ENCODE assay signal across 24 mouse cellular contexts in genomic region chr3:8731398-8731797, GRCm38 (mm10).
DNase-seq lines count a peak whose midpoint lies in the region; ATAC-seq lines count a peak whose summit lies in the region.
"Had no signal": no experiment of that assay in that cellular context is flagged by ENCODE, and none has a peak within 500 bp of the region (broad histone marks: within the 10 kb centered on the region; RNA-seq: fewer than 3 reads in every experiment).

No protein-coding gene starts in this region.

- no peak overlapping the region for H3K9ac ChIP-seq in hindbrain, embryonic 12.5 days
- H3K9ac ChIP-seq in kidney, embryonic 15.5 days: no peak overlapping the region
- H3K9ac ChIP-seq in midbrain, embryonic 14.5 days (replicated peaks; ENCODE audit: low read length): no peak overlapping the region
- no peak overlapping the region for H3K9ac ChIP-seq in midbrain, embryonic 16.5 days (ENCODE audit: low read depth, low read length)
- H3K9ac ChIP-seq: embryonic facial prominence, embryonic 15.5 days; liver, embryonic 15.5 days; lung, embryonic 15.5 days had no signal

- no peak overlapping the region for H3K4me3 ChIP-seq in hindbrain, embryonic 10.5 days
- no peak overlapping the region for H3K4me3 ChIP-seq in hindbrain, embryonic 12.5 days
- no peak overlapping the region for H3K4me3 ChIP-seq in kidney, embryonic 15.5 days (replicated peaks)
- H3K4me3 ChIP-seq in midbrain, embryonic 14.5 days (replicated peaks; ENCODE audit: low read depth, low read length): no peak overlapping the region
- no peak overlapping the region for H3K4me3 ChIP-seq in midbrain, embryonic 16.5 days (ENCODE audit: low read depth, low read length)
- H3K4me3 ChIP-seq in limb, embryonic 10.5 days: no peak overlapping the region
- H3K4me3 ChIP-seq: embryonic facial prominence, embryonic 15.5 days; liver, embryonic 15.5 days; lung, embryonic 15.5 days; megakaryocyte, embryonic 14.5 days had no signal

- H3K27ac ChIP-seq in hindbrain, embryonic 10.5 days: peak overlapping the region; percentile 62
- H3K27ac ChIP-seq in hindbrain, embryonic 12.5 days: no peak overlapping the region
- H3K27ac ChIP-seq in kidney, embryonic 15.5 days: no peak overlapping the region
- H3K27ac ChIP-seq in midbrain, embryonic 14.5 days (replicated peaks; ENCODE audit: low read depth, low read length): no peak overlapping the region
- H3K27ac ChIP-seq in midbrain, embryonic 16.5 days (ENCODE audit: low read length): no peak overlapping the region
- peak overlapping the region; percentile 37 for H3K27ac ChIP-seq in limb, embryonic 10.5 days
- H3K27ac ChIP-seq: embryonic facial prominence, embryonic 15.5 days; liver, embryonic 15.5 days; lung, embryonic 15.5 days had no signal

- H3K27me3 ChIP-seq in hindbrain, embryonic 10.5 days (ENCODE audit: insufficient read depth, poor library complexity, severe bottlenecking): no peaks in the 10 kb centered on the region
- no peaks in the 10 kb centered on the region for H3K27me3 ChIP-seq in hindbrain, embryonic 12.5 days
- no peaks in the 10 kb centered on the region for H3K27me3 ChIP-seq in kidney, embryonic 15.5 days
- H3K27me3 ChIP-seq in midbrain, embryonic 14.5 days (ENCODE audit: control insufficient read depth, insufficient read depth, low read length): no peaks in the 10 kb centered on the region
- H3K27me3 ChIP-seq in midbrain, embryonic 16.5 days (ENCODE audit: control insufficient read depth, insufficient read depth, low read depth, low read length): no peaks in the 10 kb centered on the region
- no peaks in the 10 kb centered on the region for H3K27me3 ChIP-seq in limb, embryonic 10.5 days (ENCODE audit: low read depth, poor library complexity, severe bottlenecking)
- H3K27me3 ChIP-seq: embryonic facial prominence, embryonic 15.5 days; liver, embryonic 15.5 days; lung, embryonic 15.5 days had no signal

- H3K36me3 ChIP-seq in hindbrain, embryonic 10.5 days: no peaks in the 10 kb centered on the region
- H3K36me3 ChIP-seq in hindbrain, embryonic 12.5 days: no peaks in the 10 kb centered on the region
- no peaks in the 10 kb centered on the region for H3K36me3 ChIP-seq in kidney, embryonic 15.5 days
- no peaks in the 10 kb centered on the region for H3K36me3 ChIP-seq in midbrain, embryonic 14.5 days (ENCODE audit: control insufficient read depth, insufficient read depth, low read length)
- no peaks in the 10 kb centered on the region for H3K36me3 ChIP-seq in midbrain, embryonic 16.5 days (ENCODE audit: control insufficient read depth, insufficient read depth, low read length)
- no peaks in the 10 kb centered on the region for H3K36me3 ChIP-seq in limb, embryonic 10.5 days
- H3K36me3 ChIP-seq: embryonic facial prominence, embryonic 15.5 days; liver, embryonic 15.5 days; lung, embryonic 15.5 days had no signal

- DNase-seq in hindbrain, embryonic 10.5 days (ENCODE audit: low spot score): no peak
- DNase-seq in kidney, postnatal 10 days: no peak
- no peak for DNase-seq in midbrain, embryonic 14.5 days
- DNase-seq in limb, embryonic 10.5 days (ENCODE audit: low spot score): no peak
- no peak for DNase-seq in heart, adult 8-10 months (ENCODE audit: low spot score)
- DNase-seq: adrenal gland, adult 8-10 months; cerebellum, adult 8-10 months; cerebellum, postnatal 36 days; embryo, embryonic 11 days; gastrocnemius, postnatal 25 days; heart, adult 18-20 months; heart, postnatal 36 days; kidney, postnatal 4 days; layer of hippocampus, adult 9-11 months; liver; lung, postnatal 36 days had no signal

- H3K9me3 ChIP-seq in hindbrain, embryonic 10.5 days: no peaks in the 10 kb centered on the region
- H3K9me3 ChIP-seq in hindbrain, embryonic 12.5 days (replicated peaks): no peaks in the 10 kb centered on the region
- no peaks in the 10 kb centered on the region for H3K9me3 ChIP-seq in kidney, embryonic 15.5 days (replicated peaks)
- H3K9me3 ChIP-seq in midbrain, embryonic 14.5 days (ENCODE audit: control insufficient read depth, low read length): no peaks in the 10 kb centered on the region
- no peaks in the 10 kb centered on the region for H3K9me3 ChIP-seq in midbrain, embryonic 16.5 days (replicated peaks; ENCODE audit: control insufficient read depth, low read length, poor library complexity, severe bottlenecking)
- H3K9me3 ChIP-seq in limb, embryonic 10.5 days (replicated peaks): no peaks in the 10 kb centered on the region
- H3K9me3 ChIP-seq: embryonic facial prominence, embryonic 15.5 days; liver, embryonic 15.5 days; lung, embryonic 15.5 days; megakaryocyte, embryonic 14.5 days had no signal

- whole genome bisulfite sequencing in hindbrain, embryonic 10.5 days: 72% methylated on average over 6 of the region's 6 CpGs
- WGBS in hindbrain, embryonic 12.5 days: 64% methylated on average over 6 of the region's 6 CpGs
- 39% methylated on average over 6 of the region's 6 CpGs for WGBS in kidney, embryonic 15.5 days
- 85% methylated on average over 6 of the region's 6 CpGs for WGBS in midbrain, embryonic 14.5 days
- WGBS in midbrain, embryonic 16.5 days: 78% methylated on average over 6 of the region's 6 CpGs
- 47% methylated on average over 6 of the region's 6 CpGs for WGBS in limb, embryonic 10.5 days

- peaks cover 14% of the 10 kb centered on the region for H3K4me1 ChIP-seq in hindbrain, embryonic 10.5 days (replicated peaks)
- peaks cover 5% of the 10 kb centered on the region for H3K4me1 ChIP-seq in hindbrain, embryonic 12.5 days
- H3K4me1 ChIP-seq in kidney, embryonic 15.5 days: peaks cover 13% of the 10 kb centered on the region
- H3K4me1 ChIP-seq in midbrain, embryonic 14.5 days (ENCODE audit: control insufficient read depth, insufficient read depth, low read length): peaks cover 5% of the 10 kb centered on the region; the same call in 1 of the 2 replicates
- 0 out of 2 replicates have a peak, but pooled peaks cover 3% of the 10 kb centered on the region for H3K4me1 ChIP-seq in midbrain, embryonic 16.5 days (ENCODE audit: control insufficient read depth, insufficient read depth, low read length)
- H3K4me1 ChIP-seq in limb, embryonic 10.5 days: peaks cover 17% of the 10 kb centered on the region
- H3K4me1 ChIP-seq: liver, embryonic 15.5 days; megakaryocyte, embryonic 14.5 days had no signal

- ATAC-seq in hindbrain, embryonic 12.5 days (ENCODE audit: low FRiP score): no peak
- ATAC-seq in kidney, embryonic 15.5 days (replicated peaks; ENCODE audit: low FRiP score): peak; percentile 45
- 0 out of 2 replicates have a peak, but pooled peaks have one; percentile 14 for ATAC-seq in midbrain, embryonic 14.5 days (ENCODE audit: low FRiP score, low TSS enrichment)
- ATAC-seq in midbrain, embryonic 16.5 days: no peak
- ATAC-seq: forebrain, embryonic 16.5 days had no signal

- H3K4me2 ChIP-seq in hindbrain, embryonic 12.5 days (replicated peaks): no peak overlapping the region
- H3K4me2 ChIP-seq in kidney, embryonic 15.5 days: no peak overlapping the region
- no peak overlapping the region for H3K4me2 ChIP-seq in midbrain, embryonic 14.5 days (ENCODE audit: low read length)
- H3K4me2 ChIP-seq in midbrain, embryonic 16.5 days (ENCODE audit: low read length): no peak overlapping the region
- H3K4me2 ChIP-seq: embryonic facial prominence, embryonic 15.5 days; liver, embryonic 15.5 days; lung, embryonic 15.5 days had no signal

Comparison
In these comparisons a context has a peak if more than half of its experiments do, and no peak if none do; other contexts are left out.
1. H3K27ac ChIP-seq: peak in hindbrain, embryonic 10.5 days (single experiment) and limb, embryonic 10.5 days (single experiment); none in hindbrain, embryonic 12.5 days (single experiment), kidney, embryonic 15.5 days (single experiment), midbrain, embryonic 14.5 days (single experiment) and midbrain, embryonic 16.5 days (single experiment).
2. ATAC-seq: peak in kidney, embryonic 15.5 days (single experiment) and midbrain, embryonic 14.5 days (single experiment); none in hindbrain, embryonic 12.5 days (single experiment) and midbrain, embryonic 16.5 days (single experiment).